Mouse (Mus musculus): ENCODE results near the gene Tbc1d22a. TPM values are rescaled to one million over a fixed set of nuclear protein-coding genes. Genes with fewer than 3 reads are reported as not detected.

Tbc1d22a gene
- polyA plus RNA-seq, 1 experiment from 2014 or later: 11.1 TPM

GRCm38 (mm10) chr15:86477032-86477431, 262.8 kb downstream of the Tbc1d22a start:
- 9% methylated on average over 6 of the region's 6 CpGs for WGBS
- Histone ChIP-seq H3K4me3 (ENCODE audit: low read length) (no peak overlapping the region), H3K27ac (ENCODE audit: low read depth, low read length) (peak overlapping the region; percentile 11; the same call in 1 of the 2 replicates), H3K4me1 (ENCODE audit: control insufficient read depth, insufficient read depth, low read length) (peaks cover 30% of the 10 kb centered on the region; the same call in 1 of the 2 replicates), H3K9me3 (ENCODE audit: control insufficient read depth, low read length) (no peaks in the 10 kb centered on the region), H3K36me3 (ENCODE audit: control insufficient read depth, insufficient read depth, low read length) (no peaks in the 10 kb centered on the region), H3K4me2 (replicated peaks; ENCODE audit: low read depth, low read length) (no peak overlapping the region), H3K9ac (ENCODE audit: low read depth, low read length) (no peak overlapping the region), H3K27me3 (ENCODE audit: control insufficient read depth, insufficient read depth, low read length) (no peaks in the 10 kb centered on the region)
- ATAC-seq (ENCODE audit: low FRiP score, low TSS enrichment): peak; percentile 68

GRCm38 (mm10) chr15:86477471-86477992, 263.3 kb downstream of the Tbc1d22a start:
- H3K27ac ChIP-seq (ENCODE audit: low read depth, low read length): peak overlapping the region; percentile 37; the same call in 1 of the 2 replicates
- peaks cover 30% of the 10 kb centered on the region; the same call in 1 of the 2 replicates for H3K4me1 ChIP-seq (ENCODE audit: control insufficient read depth, insufficient read depth, low read length)

GRCm38 (mm10) chr15:86478685-86479502, 264.6 kb downstream of the Tbc1d22a start:
- no peak overlapping the region for H3K4me2 ChIP-seq (replicated peaks; ENCODE audit: low read depth, low read length)
- ATAC-seq (ENCODE audit: low FRiP score, low TSS enrichment): no peak
- no peaks in the 10 kb centered on the region for H3K27me3 ChIP-seq (ENCODE audit: control insufficient read depth, insufficient read depth, low read length)
- no peaks in the 10 kb centered on the region for H3K9me3 ChIP-seq (ENCODE audit: control insufficient read depth, low read length)
- H3K9ac ChIP-seq (ENCODE audit: low read depth, low read length): no peak overlapping the region
- 69% methylated on average over 13 of the region's 13 CpGs for WGBS
- H3K27ac ChIP-seq (ENCODE audit: low read depth, low read length): no peak overlapping the region; the same call in 1 of the 2 replicates
- peaks cover 30% of the 10 kb centered on the region; the same call in 1 of the 2 replicates for H3K4me1 ChIP-seq (ENCODE audit: control insufficient read depth, insufficient read depth, low read length)
- H3K36me3 ChIP-seq (ENCODE audit: control insufficient read depth, insufficient read depth, low read length): no peaks in the 10 kb centered on the region
- no peak overlapping the region for H3K4me3 ChIP-seq (ENCODE audit: low read length)

More at GRCm38 (mm10) chr15:86477471-86477992, 263.3 kb downstream of the Tbc1d22a start:
- Histone ChIP-seq H3K9ac (ENCODE audit: low read depth, low read length) (no peak overlapping the region), H3K4me2 (replicated peaks; ENCODE audit: low read depth, low read length) (no peak overlapping the region), H3K9me3 (ENCODE audit: control insufficient read depth, low read length) (no peaks in the 10 kb centered on the region), H3K27me3 (ENCODE audit: control insufficient read depth, insufficient read depth, low read length) (no peaks in the 10 kb centered on the region), H3K36me3 (ENCODE audit: control insufficient read depth, insufficient read depth, low read length) (no peaks in the 10 kb centered on the region), H3K4me3 (ENCODE audit: low read length) (no peak overlapping the region)
- ATAC-seq (ENCODE audit: low FRiP score, low TSS enrichment): peak; percentile 83

- no peaks in the 10 kb centered on the region for H3K9me3 ChIP-seq (ENCODE audit: control insufficient read depth, low read length)
- no peaks in the 10 kb centered on the region for H3K27me3 ChIP-seq (ENCODE audit: control insufficient read depth, insufficient read depth, low read length)
- H3K4me2 ChIP-seq (replicated peaks; ENCODE audit: low read depth, low read length): no peak overlapping the region
- H3K9ac ChIP-seq (ENCODE audit: low read depth, low read length): no peak overlapping the region
- peaks cover 26% of the 10 kb centered on the region for H3K4me1 ChIP-seq (ENCODE audit: control insufficient read depth, insufficient read depth, low read length)
- no peak overlapping the region for H3K27ac ChIP-seq (ENCODE audit: low read depth, low read length)
- 58% methylated on average over 5 of the region's 5 CpGs for WGBS
- H3K4me3 ChIP-seq (ENCODE audit: low read length): no peak overlapping the region
- H3K36me3 ChIP-seq (ENCODE audit: control insufficient read depth, insufficient read depth, low read length): no peaks in the 10 kb centered on the region
- no peak for ATAC-seq (ENCODE audit: low FRiP score, low TSS enrichment)
These were observed 268.1 kb downstream of the Tbc1d22a start for GRCm38 (mm10) chr15:86482362-86482761.

GRCm38 (mm10) chr15:86485815-86486214, 271.6 kb downstream of the Tbc1d22a start:
- no peak overlapping the region for H3K27ac ChIP-seq (ENCODE audit: low read depth, low read length)
- WGBS: 62% methylated on average over 6 of the region's 6 CpGs

GRCm38 (mm10) chr15:86487359-86487758, 273.1 kb downstream of the Tbc1d22a start:
- Histone ChIP-seq H3K27ac (ENCODE audit: low read depth, low read length) (no peak overlapping the region), H3K4me2 (replicated peaks; ENCODE audit: low read depth, low read length) (no peak overlapping the region)
- WGBS: 41% methylated on average over 5 of the region's 5 CpGs

More at GRCm38 (mm10) chr15:86485815-86486214, 271.6 kb downstream of the Tbc1d22a start:
- Histone ChIP-seq H3K27me3 (ENCODE audit: control insufficient read depth, insufficient read depth, low read length) (no peaks in the 10 kb centered on the region), H3K4me3 (ENCODE audit: low read length) (no peak overlapping the region), H3K9me3 (ENCODE audit: control insufficient read depth, low read length) (no peaks in the 10 kb centered on the region), H3K4me2 (replicated peaks; ENCODE audit: low read depth, low read length) (no peak overlapping the region), H3K36me3 (ENCODE audit: control insufficient read depth, insufficient read depth, low read length) (no peaks in the 10 kb centered on the region), H3K9ac (ENCODE audit: low read depth, low read length) (no peak overlapping the region), H3K4me1 (ENCODE audit: control insufficient read depth, insufficient read depth, low read length) (peaks cover 12% of the 10 kb centered on the region)
- no peak for ATAC-seq (ENCODE audit: low FRiP score, low TSS enrichment)

GRCm38 (mm10) chr15:86491434-86492099, 277.3 kb downstream of the Tbc1d22a start:
- no peak overlapping the region for H3K4me2 ChIP-seq (replicated peaks; ENCODE audit: low read depth, low read length)
- ATAC-seq (ENCODE audit: low FRiP score, low TSS enrichment): no peak
- WGBS: 81% methylated on average over 12 of the region's 12 CpGs

More at GRCm38 (mm10) chr15:86487359-86487758, 273.1 kb downstream of the Tbc1d22a start:
- H3K9me3 ChIP-seq (ENCODE audit: control insufficient read depth, low read length): no peaks in the 10 kb centered on the region
- H3K9ac ChIP-seq (ENCODE audit: low read depth, low read length): no peak overlapping the region
- H3K4me3 ChIP-seq (ENCODE audit: low read length): no peak overlapping the region
- H3K36me3 ChIP-seq (ENCODE audit: control insufficient read depth, insufficient read depth, low read length): no peaks in the 10 kb centered on the region
- ATAC-seq (ENCODE audit: low FRiP score, low TSS enrichment): no peak
- no peaks in the 10 kb centered on the region for H3K27me3 ChIP-seq (ENCODE audit: control insufficient read depth, insufficient read depth, low read length)
- peaks cover 12% of the 10 kb centered on the region for H3K4me1 ChIP-seq (ENCODE audit: control insufficient read depth, insufficient read depth, low read length)

GRCm38 (mm10) chr15:86492636-86493035, 278.4 kb downstream of the Tbc1d22a start:
- no peak overlapping the region for H3K27ac ChIP-seq (ENCODE audit: low read depth, low read length)

More at GRCm38 (mm10) chr15:86491434-86492099, 277.3 kb downstream of the Tbc1d22a start:
- H3K4me3 ChIP-seq (ENCODE audit: low read length): no peak overlapping the region
- no peak overlapping the region for H3K27ac ChIP-seq (ENCODE audit: low read depth, low read length)
- H3K27me3 ChIP-seq (ENCODE audit: control insufficient read depth, insufficient read depth, low read length): no peaks in the 10 kb centered on the region
- H3K9ac ChIP-seq (ENCODE audit: low read depth, low read length): no peak overlapping the region
- no peaks in the 10 kb centered on the region for H3K9me3 ChIP-seq (ENCODE audit: control insufficient read depth, low read length)
- peaks cover 9% of the 10 kb centered on the region for H3K4me1 ChIP-seq (ENCODE audit: control insufficient read depth, insufficient read depth, low read length)
- H3K36me3 ChIP-seq (ENCODE audit: control insufficient read depth, insufficient read depth, low read length): no peaks in the 10 kb centered on the region

More at GRCm38 (mm10) chr15:86492636-86493035, 278.4 kb downstream of the Tbc1d22a start:
- H3K36me3 ChIP-seq (ENCODE audit: control insufficient read depth, insufficient read depth, low read length): no peaks in the 10 kb centered on the region
- H3K4me3 ChIP-seq (ENCODE audit: low read length): no peak overlapping the region
- no peak for ATAC-seq (ENCODE audit: low FRiP score, low TSS enrichment)
- no peaks in the 10 kb centered on the region for H3K9me3 ChIP-seq (ENCODE audit: control insufficient read depth, low read length)
- H3K4me1 ChIP-seq (ENCODE audit: control insufficient read depth, insufficient read depth, low read length): peaks cover 2% of the 10 kb centered on the region; the same call in 1 of the 2 replicates
- H3K4me2 ChIP-seq (replicated peaks; ENCODE audit: low read depth, low read length): no peak overlapping the region
- no peak overlapping the region for H3K9ac ChIP-seq (ENCODE audit: low read depth, low read length)
- H3K27me3 ChIP-seq (ENCODE audit: control insufficient read depth, insufficient read depth, low read length): no peaks in the 10 kb centered on the region
- WGBS: 59% methylated on average over 5 of the region's 5 CpGs

All from kidney, embryonic 14.5 days (tissue).